Mouse (Mus musculus) kidney, adult 2 months (tissue): Measurements from ENCODE around the gene Tet3. TPM values are rescaled to one million over a fixed set of nuclear protein-coding genes. Genes with fewer than 3 reads are reported as not detected.

ENCODE experiments used
- DNase-seq: peaks from one replicate; pipeline ENCODE4 v3.0.0; 2021
- H3K27ac ChIP-seq: fragments of 200-500 bp; 2 replicates; pipeline ENCODE4 v1.5.1; 2012; ENCODE audit warnings: low read depth, low read length, control low read depth, inconsistent platforms; ENCODE audit not compliant: insufficient read depth
- H3K27me3 ChIP-seq: fragments of 200-500 bp; replicated peaks from 2 replicates; pipeline ENCODE4 v1.6.1; 2012; ENCODE audit warnings: mild to moderate bottlenecking, moderate library complexity, low read length, inconsistent platforms; ENCODE audit not compliant: control insufficient read depth, insufficient read depth
- H3K36me3 ChIP-seq: fragments of 200-500 bp; 2 replicates; pipeline ENCODE4 v1.6.1; 2012; ENCODE audit warnings: mild to moderate bottlenecking, moderate library complexity, low read length, inconsistent platforms; ENCODE audit not compliant: control insufficient read depth, insufficient read depth
- H3K4me1 ChIP-seq: fragments of 200-500 bp; 2 replicates; pipeline ENCODE4 v1.6.1; 2011; ENCODE audit warnings: low read length; ENCODE audit not compliant: control insufficient read depth, insufficient read depth
- H3K4me3 ChIP-seq: fragments of 200-500 bp; 2 replicates; pipeline ENCODE4 v1.5.1; 2011; ENCODE audit warnings: mild to moderate bottlenecking, low read depth, low read length, control low read depth; ENCODE audit not compliant: insufficient read depth
- CTCF ChIP-seq: fragments of 200-500 bp; conservative IDR thresholded peaks from 2 replicates; pipeline ENCODE4 v1.5.1; 2011; ENCODE audit warnings: low read depth, mild to moderate bottlenecking, control low read depth, low read length, moderate library complexity, mixed read lengths; ENCODE audit not compliant: insufficient read depth, insufficient read length
- POLR2A ChIP-seq: fragments of 200-500 bp; IDR thresholded peaks from one replicate; pipeline ENCODE4 v1.6.1; 2011; ENCODE audit warnings: low read depth, low read length, control low read depth
- WGBS: fragments of 180-500 bp; shearing (Covaris S2); methylation state at CpG from one replicate; pipeline ENCODE4 v1.1.7; 2018; 5-methylcytosine and 5-hydroxymethylcytosine counted together
- polyA plus RNA-seq: library from polyadenylated mRNA; depleted of rRNA; stranded (reverse); fragments of >200 nt; gene quantifications from 2 replicates; pipeline ENCODE4 v1.2.3, GENCODE M21; 2012

Tet3 gene
- polyA plus RNA-seq, 1 experiment: 8.0 TPM

GRCm38 (mm10) chr6:83394122-83394521 lies 64.8 kb downstream of the Tet3 start:
- H3K4me1 ChIP-seq: no peaks in the 10 kb centered on the region
- 94% methylated on average over 4 of the region's 4 CpGs for WGBS
- no peak for TF ChIP-seq CTCF
- TF ChIP-seq POLR2A: no peak
- H3K4me3 ChIP-seq: no peak overlapping the region
- peaks cover 2% of the 10 kb centered on the region; the same call in 1 of the 2 replicates for H3K36me3 ChIP-seq
- no peak overlapping the region for H3K27ac ChIP-seq
- no peak for DNase-seq
- H3K27me3 ChIP-seq: no peaks in the 10 kb centered on the region

- Histone ChIP-seq H3K4me3 (no peak overlapping the region), H3K4me1 (no peaks in the 10 kb centered on the region), H3K27ac (peak overlapping the region; percentile 54; the same call in 1 of the 2 replicates), H3K36me3 (no peaks in the 10 kb centered on the region), H3K27me3 (no peaks in the 10 kb centered on the region)
- WGBS: 66% methylated on average over 8 of the region's 8 CpGs
- peak; percentile 40 for DNase-seq
- TF ChIP-seq CTCF (no peak), POLR2A (no peak)
Observed at GRCm38 (mm10) chr6:83392166-83392780, 66.6 kb downstream of the Tet3 start.

DNA sequence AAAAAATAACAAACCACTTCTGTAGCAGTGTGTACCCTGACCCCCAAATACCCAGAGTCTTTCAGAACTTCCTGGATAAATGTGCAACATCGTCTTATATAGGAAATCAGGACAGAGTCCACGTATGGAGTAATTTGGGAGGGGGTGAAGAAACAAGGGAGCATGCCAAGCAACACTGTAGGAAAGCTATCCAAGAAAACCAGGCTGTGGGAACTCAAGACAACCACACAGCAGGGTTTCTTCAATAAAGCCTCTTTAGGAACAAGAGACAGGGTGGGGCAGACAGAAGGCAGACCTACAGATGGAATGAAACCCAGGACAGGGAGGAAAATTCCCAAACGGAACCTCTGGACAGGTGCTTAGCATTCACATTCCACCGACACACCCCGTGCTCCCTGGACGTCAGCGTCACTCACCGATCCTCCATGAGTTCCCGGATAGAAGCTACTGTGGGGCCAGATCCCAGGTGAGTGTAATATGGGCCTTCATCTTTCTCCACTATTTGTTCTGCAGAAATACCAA lies 73.3 kb downstream of the Tet3 start:
- no peaks in the 10 kb centered on the region for H3K27me3 ChIP-seq
- peaks cover 6% of the 10 kb centered on the region; the same call in 1 of the 2 replicates for H3K36me3 ChIP-seq
- TF ChIP-seq CTCF (no peak), POLR2A (no peak)
- WGBS: 91% methylated on average over 9 of the region's 9 CpGs
- no peak for DNase-seq
- no peak overlapping the region for H3K27ac ChIP-seq
- no peaks in the 10 kb centered on the region for H3K4me1 ChIP-seq
- no peak overlapping the region for H3K4me3 ChIP-seq

DNA sequence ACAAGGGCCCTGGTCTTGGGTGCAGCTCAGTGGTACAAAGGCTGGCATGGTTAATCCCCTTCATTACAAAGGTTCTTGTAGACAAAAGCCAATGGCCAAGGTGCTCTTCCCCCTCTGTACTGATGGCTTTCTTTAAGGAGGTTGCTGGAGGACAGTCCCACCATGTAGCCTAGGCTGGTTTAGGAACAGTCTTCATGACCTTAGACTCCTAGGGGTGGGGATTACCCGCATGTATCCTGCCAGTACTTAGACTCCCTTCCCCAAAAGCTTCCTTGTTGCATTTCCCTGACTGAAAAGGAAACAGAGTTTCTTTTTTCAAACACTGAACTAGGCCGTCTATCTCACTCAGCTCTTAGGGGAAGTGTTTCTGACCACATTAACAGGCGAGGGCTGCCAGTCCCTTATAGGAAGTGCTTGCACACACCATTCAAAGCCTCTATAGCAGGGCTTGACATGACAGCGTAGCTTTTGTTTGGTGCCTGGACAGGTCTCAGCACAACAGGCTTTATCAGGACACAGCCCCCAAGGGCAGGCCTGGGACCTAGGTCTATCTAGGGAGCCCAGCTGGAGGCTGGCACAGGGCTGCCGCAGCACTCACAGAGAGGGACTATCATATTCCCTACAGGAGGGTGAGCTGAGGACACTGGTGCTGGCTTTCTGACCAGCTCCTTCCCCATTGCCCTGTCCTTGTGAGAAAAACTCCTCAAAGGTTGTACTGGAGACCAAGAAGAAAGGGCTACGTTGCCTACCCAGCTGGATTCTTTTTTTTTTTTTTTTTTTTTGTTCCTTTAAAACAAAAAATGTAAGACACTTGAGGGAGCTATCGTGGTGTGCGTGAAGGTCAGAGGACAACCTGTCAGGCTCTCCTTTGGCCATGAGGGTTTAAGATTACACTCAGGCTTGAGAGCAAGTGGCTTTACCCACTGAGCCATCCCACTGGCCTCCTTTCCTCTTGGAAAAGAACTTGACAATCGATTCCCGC lies 77.1 kb downstream of the Tet3 start:
- DNase-seq: no peak
- H3K27me3 ChIP-seq: no peaks in the 10 kb centered on the region
- H3K36me3 ChIP-seq: peaks cover 6% of the 10 kb centered on the region; the same call in 1 of the 2 replicates
- WGBS: 73% methylated on average over 10 of the region's 10 CpGs
- TF ChIP-seq CTCF: no peak
- TF ChIP-seq POLR2A: no peak
- H3K27ac ChIP-seq: no peak overlapping the region
- no peak overlapping the region for H3K4me3 ChIP-seq
- no peaks in the 10 kb centered on the region for H3K4me1 ChIP-seq

- Histone ChIP-seq H3K4me1 (no peaks in the 10 kb centered on the region), H3K27me3 (no peaks in the 10 kb centered on the region), H3K36me3 (peaks cover 3% of the 10 kb centered on the region; the same call in 1 of the 2 replicates), H3K27ac (no peak overlapping the region), H3K4me3 (no peak overlapping the region)
- WGBS: 82% methylated on average over 9 of the region's 9 CpGs
- DNase-seq: no peak
- TF ChIP-seq POLR2A: no peak
- no peak for TF ChIP-seq CTCF
Observed at GRCm38 (mm10) chr6:83373704-83374300, 85.1 kb downstream of the Tet3 start.

- WGBS: 93% methylated on average over 3 of the region's 3 CpGs
Observed at GRCm38 (mm10) chr6:83371350-83371749, 87.5 kb downstream of the Tet3 start.

More at GRCm38 (mm10) chr6:83371350-83371749, 87.5 kb downstream of the Tet3 start:
- Histone ChIP-seq H3K36me3 (peaks cover 5% of the 10 kb centered on the region), H3K27me3 (no peaks in the 10 kb centered on the region), H3K4me3 (no peak overlapping the region), H3K4me1 (no peaks in the 10 kb centered on the region), H3K27ac (no peak overlapping the region)
- TF ChIP-seq POLR2A (no peak), CTCF (no peak)
- no peak for DNase-seq
